Mouse (Mus musculus): ENCODE measurements around the gene Elfn2.

DNA sequence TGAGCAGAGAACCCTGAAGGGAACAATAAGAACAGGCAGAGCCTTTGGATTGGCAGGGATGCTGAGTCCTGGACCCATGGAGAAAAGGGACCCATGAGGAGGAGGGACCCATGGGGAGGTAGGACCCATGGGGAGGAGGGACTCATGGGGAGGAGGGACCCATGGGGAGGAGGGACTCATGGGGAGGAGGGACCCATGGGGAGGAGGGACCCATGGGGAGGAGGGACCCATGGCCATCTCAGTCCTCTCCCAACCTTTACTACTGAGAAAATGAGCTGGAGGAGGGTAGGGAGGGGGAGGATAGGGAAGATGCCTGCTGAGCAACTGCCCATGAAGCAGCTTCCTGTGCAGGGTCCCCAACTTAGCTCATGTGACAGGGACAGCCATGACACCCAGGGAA is 34.4 kb upstream of the Elfn2 start:
- no peak for TF ChIP-seq CTCF (IDR thresholded peaks at IDR 0.05; ENCODE audit: borderline replicate concordance, insufficient read depth, low read depth, low read length)
- no peak for TF ChIP-seq POLR2A (IDR thresholded peaks at IDR 0.05; ENCODE audit: borderline replicate concordance, insufficient read depth, low read length)
